Comparison of ENCODE assay signal across 15 mouse cellular contexts in the genomic region with DNA sequence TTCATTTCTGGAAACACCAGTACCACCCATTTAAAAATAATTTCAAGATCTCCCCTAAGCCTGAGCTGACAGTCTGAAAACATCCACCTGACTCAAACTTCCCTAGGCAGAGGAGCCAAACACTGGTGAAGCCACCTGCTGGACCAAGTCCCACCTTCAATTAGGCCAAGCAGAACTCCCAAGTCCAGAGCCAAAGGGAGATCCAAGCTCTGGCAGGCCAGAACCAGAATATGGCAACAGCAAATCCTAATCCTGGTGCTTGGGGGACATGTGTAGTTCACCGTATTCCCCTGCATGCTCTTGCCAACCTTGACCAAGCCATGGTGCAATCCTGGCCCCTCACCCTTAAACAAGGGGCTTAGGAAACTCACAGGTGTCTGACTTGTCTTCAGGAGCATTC. TPM values are rescaled to one million over a fixed set of nuclear protein-coding genes. Genes with fewer than 3 reads are reported as not detected.
DNase-seq lines count a peak whose midpoint lies in the region; ATAC-seq and TF ChIP-seq lines count a peak whose summit lies in the region.
"Had no signal": no experiment of that assay in that cellular context is flagged by ENCODE, and none has a peak within 500 bp of the region (broad histone marks: within the 10 kb centered on the region; RNA-seq: fewer than 3 reads in every experiment).

No protein-coding gene starts in this region.

- peak overlapping the region; percentile 19 to 74; a peak in 3 of 4 replicates for H3K27ac ChIP-seq in heart, embryonic 14.5 days (replicated peaks in 1 of 2; ENCODE audit: control insufficient read depth in 1 of 2, insufficient read depth in 1 of 2, low read depth in 2 of 2, low read length in 2 of 2)
- H3K27ac ChIP-seq in liver, adult 2 months (replicated peaks; ENCODE audit: insufficient read depth, low read depth, low read length) = no peak overlapping the region
- H3K27ac ChIP-seq in liver, embryonic 11.5 days (ENCODE audit: low read depth, low read length) = no peak overlapping the region
- peak overlapping the region; percentile 85 for H3K27ac ChIP-seq in stomach, embryonic 15.5 days
- H3K27ac ChIP-seq: forebrain, embryonic 12.5 days; hindbrain, embryonic 10.5 days; midbrain, embryonic 15.5 days; neural tube, embryonic 12.5 days had no signal

- ATAC-seq in heart, embryonic 14.5 days (ENCODE audit: insufficient number of reproducible peaks, insufficient read depth, low FRiP score, low read depth) = no peak
- no peak for ATAC-seq in liver, embryonic 11.5 days (replicated peaks; ENCODE audit: low FRiP score)
- ATAC-seq in stomach, embryonic 15.5 days (ENCODE audit: insufficient read depth, low FRiP score, low read depth) = no peak
- ATAC-seq: midbrain, embryonic 15.5 days had no signal

- peaks cover 56% of the 10 kb centered on the region for H3K79me2 ChIP-seq in liver, adult 2 months (ENCODE audit: control insufficient read depth, insufficient read depth, low read length)

- 91% methylated on average over 1 of the region's 1 CpGs for WGBS in heart, embryonic 14.5 days
- 34% methylated on average over 1 of the region's 1 CpGs for WGBS in liver, adult 2 months
- 87% methylated on average over 1 of the region's 1 CpGs for WGBS in liver, embryonic 11.5 days
- WGBS in stomach, embryonic 15.5 days = 88% methylated on average over 1 of the region's 1 CpGs

- DNase-seq in cerebellum, adult 18-20 months = peak; percentile 63 to 73
- DNase-seq in cerebellum, adult 9-10 months = no peak
- DNase-seq in heart, adult 11 months = no peak
- DNase-seq in liver, adult 2 months (ENCODE audit: extremely low read depth, low read depth, low spot score) = peak; percentile 74
- DNase-seq in liver, embryonic 11.5 days (ENCODE audit: low spot score) = no peak
- DNase-seq in retina, embryonic 14.5 days (ENCODE audit: low spot score) = no peak
- DNase-seq: kidney, adult 18-20 months; lung, postnatal 4 days; spleen, adult 18-20 months had no signal

- H3K4me2 ChIP-seq in heart, embryonic 14.5 days (ENCODE audit: low read length) = no peak overlapping the region
- H3K4me2 ChIP-seq in liver, embryonic 11.5 days = no peak overlapping the region
- no peak overlapping the region for H3K4me2 ChIP-seq in stomach, embryonic 15.5 days
- H3K4me2 ChIP-seq: forebrain, embryonic 12.5 days; midbrain, embryonic 15.5 days; neural tube, embryonic 12.5 days had no signal

- TF ChIP-seq POLR2A in liver, adult 2 months (IDR thresholded peaks at IDR 0.05; ENCODE audit: extremely low read depth, insufficient read depth, low read length) = no peak

- no peak overlapping the region for H3K4me3 ChIP-seq in heart, embryonic 14.5 days (ENCODE audit: control insufficient read depth in 1 of 2, insufficient read depth in 1 of 2, low read depth in 1 of 2, low read length in 2 of 2)
- H3K4me3 ChIP-seq in liver, adult 2 months (ENCODE audit: insufficient read depth, low read depth, low read length) = no peak overlapping the region
- H3K4me3 ChIP-seq in liver, embryonic 11.5 days (ENCODE audit: low read depth, low read length) = no peak overlapping the region
- H3K4me3 ChIP-seq in stomach, embryonic 15.5 days (replicated peaks) = no peak overlapping the region
- H3K4me3 ChIP-seq: forebrain, embryonic 12.5 days; hindbrain, embryonic 10.5 days; midbrain, embryonic 15.5 days; neural tube, embryonic 12.5 days had no signal

- no peaks in the 10 kb centered on the region for H3K27me3 ChIP-seq in heart, embryonic 14.5 days (ENCODE audit: control insufficient read depth, insufficient read depth, low read length)
- no peaks in the 10 kb centered on the region for H3K27me3 ChIP-seq in liver, adult 2 months (ENCODE audit: control insufficient read depth, insufficient read depth, low read length)
- no peaks in the 10 kb centered on the region for H3K27me3 ChIP-seq in liver, embryonic 11.5 days (replicated peaks; ENCODE audit: control insufficient read depth, insufficient read depth, low read length)
- no peaks in the 10 kb centered on the region for H3K27me3 ChIP-seq in stomach, embryonic 15.5 days (replicated peaks)
- H3K27me3 ChIP-seq: forebrain, embryonic 12.5 days; midbrain, embryonic 15.5 days; neural tube, embryonic 12.5 days had no signal

- no peak for TF ChIP-seq CTCF in liver, adult 2 months (IDR thresholded peaks at IDR 0.05; ENCODE audit: low read depth, low read length)

- H3K9ac ChIP-seq in heart, embryonic 14.5 days (ENCODE audit: low read length) = peak overlapping the region; percentile 12; the same call in 1 of the 2 replicates
- no peak overlapping the region for H3K9ac ChIP-seq in liver, adult 2 months (ENCODE audit: low read depth, low read length)
- H3K9ac ChIP-seq in liver, embryonic 11.5 days (ENCODE audit: low read depth, low read length) = no peak overlapping the region
- H3K9ac ChIP-seq in stomach, embryonic 15.5 days = no peak overlapping the region
- H3K9ac ChIP-seq: forebrain, embryonic 12.5 days; midbrain, embryonic 15.5 days; neural tube, embryonic 12.5 days had no signal

- H3K36me3 ChIP-seq in heart, embryonic 14.5 days (ENCODE audit: control insufficient read depth, insufficient read depth, low read length) = peaks cover 7% of the 10 kb centered on the region; the same call in 1 of the 2 replicates
- H3K36me3 ChIP-seq in liver, adult 2 months (ENCODE audit: control insufficient read depth, insufficient read depth, low read length) = no peaks in the 10 kb centered on the region
- peaks cover 4% of the 10 kb centered on the region; the same call in 1 of the 2 replicates for H3K36me3 ChIP-seq in liver, embryonic 11.5 days (ENCODE audit: control insufficient read depth, insufficient read depth, low read length)
- H3K36me3 ChIP-seq in stomach, embryonic 15.5 days = no peaks in the 10 kb centered on the region
- H3K36me3 ChIP-seq: forebrain, embryonic 12.5 days; hindbrain, embryonic 10.5 days; midbrain, embryonic 15.5 days; neural tube, embryonic 12.5 days had no signal

- H3K4me1 ChIP-seq in heart, embryonic 14.5 days (ENCODE audit: control insufficient read depth in 2 of 2, insufficient read depth in 2 of 2, low read length in 2 of 2) = peaks cover 65 to 82% of the 10 kb centered on the region in 2 experiments
- H3K4me1 ChIP-seq in liver, adult 2 months (ENCODE audit: control insufficient read depth, insufficient read depth, low read length) = peaks cover 66% of the 10 kb centered on the region
- peaks cover 66% of the 10 kb centered on the region for H3K4me1 ChIP-seq in liver, embryonic 11.5 days (replicated peaks; ENCODE audit: control insufficient read depth, insufficient read depth, low read length)
- H3K4me1 ChIP-seq in stomach, embryonic 15.5 days = peaks cover 78% of the 10 kb centered on the region

- H3K9me3 ChIP-seq in heart, embryonic 14.5 days (ENCODE audit: control insufficient read depth, low read length) = no peaks in the 10 kb centered on the region
- H3K9me3 ChIP-seq in liver, embryonic 11.5 days (ENCODE audit: control insufficient read depth, low read length) = no peaks in the 10 kb centered on the region
- no peaks in the 10 kb centered on the region for H3K9me3 ChIP-seq in stomach, embryonic 15.5 days
- H3K9me3 ChIP-seq: forebrain, embryonic 12.5 days; hindbrain, embryonic 10.5 days; midbrain, embryonic 15.5 days; neural tube, embryonic 12.5 days had no signal

RNA-seq across cellular contexts. Expression of a gene that starts 17.7 kb away (rescaled TPM):
- 31.0 and 32.8 TPM in 2 replicates for polyA plus RNA-seq in heart, embryonic 14.5 days (2014; fragmentation: Nextera tagmentation; extraction: Ambion mirVana)
- 54.4 and 69.5 TPM in 2 replicates for total RNA-seq in liver, adult 2 months (2014; rRNA removed)
- 22.5 and 24.1 TPM in 2 replicates for polyA plus RNA-seq in liver, adult 2 months (2012; rRNA removed)
- polyA plus RNA-seq in liver, embryonic 11.5 days (2014; fragmentation: Nextera tagmentation; extraction: Ambion mirVana) = 49.8 and 53.0 TPM in 2 replicates
- 57.0 TPM in 2 replicates for polyA plus RNA-seq in stomach, embryonic 15.5 days (2015; fragmentation: Nextera tagmentation; extraction: Ambion mirVana)

Comparison
In these comparisons a context has a peak if more than half of its experiments do, and no peak if none do; other contexts are left out.
1. DNase-seq: peak in cerebellum, adult 18-20 months (2 of 2) and liver, adult 2 months (single experiment); none in cerebellum, adult 9-10 months (single experiment), heart, adult 11 months (single experiment), liver, embryonic 11.5 days (single experiment) and retina, embryonic 14.5 days (single experiment).
2. H3K27ac ChIP-seq: peak in heart, embryonic 14.5 days (2 of 2) and stomach, embryonic 15.5 days (single experiment); none in liver, adult 2 months (single experiment) and liver, embryonic 11.5 days (single experiment).